Mouse (Mus musculus) kidney, postnatal 0 days (tissue): ENCODE data around the gene Psd. TPM values are rescaled to one million over a fixed set of nuclear protein-coding genes. Genes with fewer than 3 reads are reported as not detected.

Experiments
- ATAC-seq: fragments of 200-750 bp; cut with Nextera tagmentation; replicated peaks from 2 replicates; pipeline ENCODE4 v1.8.0; 2017; ENCODE audit warnings: low read depth, moderate number of reproducible peaks, moderate TSS enrichment, moderate library complexity; ENCODE audit not compliant: low FRiP score
- DNase-seq: peaks from one replicate; pipeline ENCODE4 v3.0.0-alpha.2; 2016; ENCODE audit warnings: low spot score
- H3K27ac ChIP-seq: fragments of 300-500 bp; sonication (generic); 2 replicates; pipeline ENCODE4 v1.5.1; 2014; ENCODE audit warnings: mild to moderate bottlenecking
- H3K27me3 ChIP-seq: fragments of 300-500 bp; sonication (generic); 2 replicates; pipeline ENCODE4 v1.6.1; 2014; ENCODE audit warnings: low read length, mixed read lengths; ENCODE audit not compliant: insufficient read depth
- H3K36me3 ChIP-seq: fragments of 300-500 bp; sonication (generic); 2 replicates; pipeline ENCODE4 v1.6.1; 2014; ENCODE audit warnings: low read length, mixed read lengths; ENCODE audit not compliant: insufficient read depth
- H3K4me1 ChIP-seq: fragments of 300-500 bp; sonication (generic); replicated peaks from 2 replicates; pipeline ENCODE4 v1.6.1; 2014; ENCODE audit warnings: antibody characterized with exemption, low read length, mixed read lengths; ENCODE audit not compliant: insufficient read depth
- H3K4me2 ChIP-seq: fragments of 300-500 bp; sonication (generic); 2 replicates; pipeline ENCODE4 v1.6.1; 2014; ENCODE audit warnings: mild to moderate bottlenecking, low read length, moderate library complexity, mixed read lengths
- H3K4me3 ChIP-seq: fragments of 300-500 bp; sonication (generic); replicated peaks from 2 replicates; pipeline ENCODE4 v1.5.1; 2014; ENCODE audit warnings: low read depth, low read length
- H3K9ac ChIP-seq: fragments of 300-500 bp; sonication (generic); 2 replicates; pipeline ENCODE4 v1.6.1; 2014; ENCODE audit warnings: low read depth, low read length
- H3K9me3 ChIP-seq: fragments of 300-500 bp; sonication (generic); replicated peaks from 2 replicates; pipeline ENCODE4 v1.6.1; 2016; ENCODE audit warnings: low read length, inconsistent platforms, mixed read lengths
- CTCF ChIP-seq: IDR thresholded peaks from 2 replicates; pipeline ENCODE4 v1.5.1; 2016; ENCODE audit warnings: antibody characterized with exemption, low read depth, mild to moderate bottlenecking, moderate library complexity
- WGBS: fragments of 180-500 bp; shearing (Covaris S2); extraction: QIAGEN DNeasy Blood & Tissue Kit; methylation state at CpG from one replicate; pipeline ENCODE4 v1.1.7; 2014; 5-methylcytosine and 5-hydroxymethylcytosine counted together
- polyA plus RNA-seq: library from polyadenylated mRNA; unstranded; fragments of >200 nt; fragmentation: Nextera tagmentation; extraction: Ambion mirVana; gene quantifications from 2 replicates; pipeline ENCODE4 v1.2.1, GENCODE M21; 2015

Psd gene
- polyA plus RNA-seq, 1 experiment from 2014 or later, result 2.9 TPM

DNA sequence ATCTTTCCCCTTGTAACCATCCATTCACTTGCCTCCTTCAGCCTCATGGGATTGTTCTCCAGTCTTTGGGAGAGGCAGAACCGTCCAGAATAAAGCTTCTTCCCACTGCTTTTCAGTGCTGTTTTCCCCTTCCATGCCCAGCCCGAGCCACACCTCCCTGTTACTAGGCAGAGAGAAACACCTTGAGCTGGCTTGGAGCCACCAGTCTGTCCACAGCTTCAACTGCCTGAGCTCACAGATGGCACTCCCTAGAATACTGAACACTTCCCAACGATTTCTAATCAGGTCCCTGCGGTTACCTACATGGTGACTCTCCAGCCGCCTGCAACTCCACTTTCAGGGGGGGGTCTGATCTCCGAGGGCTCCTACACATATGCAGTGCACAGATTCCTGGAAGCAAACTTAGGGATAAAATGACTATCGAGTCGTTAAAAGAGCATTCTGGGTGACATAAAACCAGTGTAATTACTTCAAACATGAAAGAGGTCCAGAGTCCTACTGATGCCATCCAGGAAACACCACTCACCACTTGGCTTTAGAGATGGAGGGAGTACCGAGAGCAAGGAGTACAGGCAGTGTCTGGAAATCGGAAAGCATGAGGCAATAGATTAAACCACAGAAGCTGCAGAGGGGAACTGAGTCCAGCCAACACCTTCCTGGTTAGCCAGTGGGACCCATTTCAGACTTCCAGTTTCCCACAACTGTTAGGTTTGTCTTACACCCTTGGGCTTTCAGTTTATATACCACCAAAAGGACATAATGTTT lies 23.4 kb upstream of the Psd start, which contains the start of gene 2310034G01Rik:
Gene 2310034G01Rik (minus strand): TSS at position 135 of the 765 bp plus-strand sequence.
- no peak for ATAC-seq
- DNase-seq, result no peak

DNA sequence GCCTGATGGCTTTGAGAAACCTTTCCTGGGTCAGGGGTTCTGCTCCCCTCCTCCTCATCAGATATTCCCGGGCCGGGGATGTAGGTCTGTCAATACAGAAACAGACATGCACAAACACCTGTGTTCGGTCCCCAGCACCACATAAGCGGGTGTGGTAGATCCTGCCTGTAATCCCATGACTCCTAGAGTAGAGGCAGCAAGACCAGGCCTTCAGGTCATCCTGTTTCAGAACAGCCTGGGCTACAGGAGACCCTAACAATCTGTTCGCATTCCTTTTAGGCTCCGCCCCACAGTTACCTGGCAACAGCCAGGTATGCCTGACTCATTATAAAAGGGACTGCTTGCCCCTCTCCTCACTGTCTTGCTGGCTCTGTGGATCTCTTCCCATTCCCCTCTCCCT lies 22.6 kb upstream of the Psd start:
- H3K9ac ChIP-seq, result peak overlapping the region; percentile 80; the same call in 1 of the 2 replicates
- ATAC-seq (peak; percentile 49), DNase-seq (no peak)
- no peak for TF ChIP-seq CTCF
- H3K36me3 ChIP-seq, result no peaks in the 10 kb centered on the region
- 30% methylated on average over 6 of the region's 6 CpGs for WGBS
- H3K27me3 ChIP-seq, result no peaks in the 10 kb centered on the region
- no peaks in the 10 kb centered on the region for H3K9me3 ChIP-seq
- peaks cover 9% of the 10 kb centered on the region; the same call in 1 of the 2 replicates for H3K4me1 ChIP-seq
- H3K4me3 ChIP-seq, result peak overlapping the region; percentile 59
- peak overlapping the region; percentile 87 for H3K4me2 ChIP-seq
- H3K27ac ChIP-seq, result no peak overlapping the region; the same call in 1 of the 2 replicates

More for the DNA sequence above, 23.4 kb upstream of the Psd start, which contains the start of gene 2310034G01Rik:
- Histone ChIP-seq H3K27ac (peak within 1 kb of the TSS; percentile 85), H3K9ac (peak within 1 kb of the TSS; percentile 80), H3K4me1 (peaks cover 9% of the 10 kb centered on the region; the same call in 1 of the 2 replicates), H3K36me3 (no peaks in the 10 kb centered on the region), H3K27me3 (no peaks in the 10 kb centered on the region), H3K9me3 (no peaks in the 10 kb centered on the region), H3K4me2 (peak within 1 kb of the TSS; percentile 87), H3K4me3 (peak within 1 kb of the TSS; percentile 59)
- 61% methylated on average over 10 of the region's 10 CpGs for WGBS
- TF ChIP-seq CTCF, result no peak

DNA sequence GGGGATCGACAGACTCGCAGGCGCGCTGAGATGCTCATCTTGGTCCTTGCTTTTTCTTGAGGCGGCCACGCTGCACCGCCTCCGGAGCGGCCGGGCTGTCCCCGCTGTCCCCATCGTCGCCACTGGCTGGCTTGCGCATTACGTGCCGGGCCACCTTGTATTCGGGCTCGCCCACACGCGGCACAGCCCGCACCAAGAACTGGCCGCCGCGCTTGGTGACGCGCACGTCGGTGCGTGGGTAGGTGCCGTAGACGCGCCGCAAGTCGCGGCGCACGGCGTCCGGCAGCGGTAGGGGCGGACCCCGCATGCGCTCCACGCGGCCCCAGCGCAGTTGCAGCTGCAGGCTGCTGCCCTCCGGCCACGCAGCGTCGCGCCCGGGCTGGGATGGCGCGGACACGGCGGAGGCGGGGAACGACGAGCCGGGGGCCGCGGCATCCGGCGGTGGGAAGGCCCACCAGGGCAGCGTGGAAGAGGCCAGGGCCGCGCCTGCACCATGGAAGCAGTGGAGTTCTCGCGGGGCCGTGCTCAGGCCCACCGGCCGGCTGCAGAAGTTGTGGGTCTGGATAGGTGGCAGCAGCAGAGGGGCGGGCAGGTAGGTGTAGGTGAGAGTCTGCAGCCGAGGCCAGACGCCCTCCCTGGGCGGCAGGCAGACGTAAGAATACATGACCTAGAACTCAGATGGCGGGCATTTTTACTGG lies 22.0 kb upstream of the Psd start:
- H3K36me3 ChIP-seq, result no peaks in the 10 kb centered on the region
- WGBS, result under 1% methylated on average over 67 of the region's 78 CpGs
- no peak for TF ChIP-seq CTCF
- DNase-seq, result peak; percentile 83
- ATAC-seq, result peak; percentile 81
- H3K4me1 ChIP-seq, result peaks cover 9% of the 10 kb centered on the region; the same call in 1 of the 2 replicates
- H3K27ac ChIP-seq, result peak overlapping the region; percentile 85
- peak overlapping the region; percentile 59 for H3K4me3 ChIP-seq
- H3K27me3 ChIP-seq, result no peaks in the 10 kb centered on the region
- H3K4me2 ChIP-seq, result peak overlapping the region; percentile 87
- no peaks in the 10 kb centered on the region for H3K9me3 ChIP-seq
- H3K9ac ChIP-seq, result peak overlapping the region; percentile 80

- Histone ChIP-seq H3K9me3 (no peaks in the 10 kb centered on the region), H3K4me2 (peak overlapping the region; percentile 87), H3K27me3 (no peaks in the 10 kb centered on the region), H3K36me3 (no peaks in the 10 kb centered on the region), H3K4me3 (peak overlapping the region; percentile 59), H3K4me1 (peaks cover 9% of the 10 kb centered on the region; the same call in 1 of the 2 replicates), H3K27ac (peak overlapping the region; percentile 85), H3K9ac (peak overlapping the region; percentile 80)
- peak; percentile 68 for DNase-seq
- TF ChIP-seq CTCF, result no peak
- 23% methylated on average over 14 of the region's 14 CpGs for WGBS
- ATAC-seq, result no peak
Observed at GRCm38 (mm10) chr19:46347936-46348668, 21.1 kb upstream of the Psd start.

DNA sequence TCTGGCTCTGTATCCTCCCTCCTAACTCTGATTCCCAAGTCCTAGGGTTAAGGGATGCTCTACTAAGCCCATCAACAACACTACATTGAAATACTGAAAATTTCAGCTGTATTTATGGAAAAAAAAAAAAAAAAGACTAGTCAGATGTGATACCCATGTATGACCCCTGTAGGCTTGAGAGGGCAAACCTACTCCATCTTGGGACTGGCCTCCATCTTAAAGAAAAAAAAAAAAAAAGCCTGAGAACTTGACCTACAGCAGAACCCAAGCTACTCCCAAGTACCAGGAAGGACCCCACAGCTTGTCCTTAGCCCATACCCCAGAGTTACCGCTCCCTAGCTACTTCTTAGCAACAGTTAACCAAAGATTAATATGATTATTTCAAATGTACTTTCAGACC lies 20.2 kb upstream of the Psd start:
- Histone ChIP-seq H3K4me3 (no peak overlapping the region), H3K9ac (no peak overlapping the region), H3K4me1 (peaks cover 9% of the 10 kb centered on the region; the same call in 1 of the 2 replicates), H3K9me3 (no peaks in the 10 kb centered on the region), H3K36me3 (no peaks in the 10 kb centered on the region), H3K4me2 (no peak overlapping the region), H3K27ac (no peak overlapping the region), H3K27me3 (no peaks in the 10 kb centered on the region)
- DNase-seq (no peak), ATAC-seq (no peak)
- no peak for TF ChIP-seq CTCF
- 94% methylated on average over 1 of the region's 1 CpGs for WGBS
